Mouse (Mus musculus) T-cell, adult 2 months (primary cell): ENCODE measurements around the gene Cdip1.

Experiments used
- DNase-seq: peaks from one replicate; pipeline ENCODE4 v3.0.0; 2022; ENCODE audit warnings: low spot score

Cdip1 gene

GRCm38 (mm10) chr16:4718753-4719518 lies 71.2 kb downstream of the Cdip1 start, which contains the start of gene Nmral1:
TSS of gene Nmral1 (minus strand) at chr16:4719356.
- DNase-seq = peak; percentile 29

GRCm38 (mm10) chr16:4717866-4718265 lies 72.2 kb downstream of the Cdip1 start:
- DNase-seq = no peak

- no peak for DNase-seq
Observed at GRCm38 (mm10) chr16:4713861-4714710, 76.0 kb downstream of the Cdip1 start.

- DNase-seq = no peak
Observed at GRCm38 (mm10) chr16:4711173-4711572, 78.9 kb downstream of the Cdip1 start.

GRCm38 (mm10) chr16:4705541-4705940 lies 84.6 kb downstream of the Cdip1 start:
- no peak for DNase-seq

- DNase-seq = no peak
Observed at GRCm38 (mm10) chr16:4702646-4703045, 87.4 kb downstream of the Cdip1 start.

- DNase-seq = no peak
Observed at GRCm38 (mm10) chr16:4701211-4701610, 88.9 kb downstream of the Cdip1 start.
